Mouse (Mus musculus): Measurements from ENCODE around the gene Hhat. TPM values are rescaled to one million over a fixed set of nuclear protein-coding genes. Genes with fewer than 3 reads are reported as not detected.

The Hhat gene
- total and polyA plus RNA-seq, 3 experiments: 0.39 to 1.0 TPM; not detected in 1

DNA sequence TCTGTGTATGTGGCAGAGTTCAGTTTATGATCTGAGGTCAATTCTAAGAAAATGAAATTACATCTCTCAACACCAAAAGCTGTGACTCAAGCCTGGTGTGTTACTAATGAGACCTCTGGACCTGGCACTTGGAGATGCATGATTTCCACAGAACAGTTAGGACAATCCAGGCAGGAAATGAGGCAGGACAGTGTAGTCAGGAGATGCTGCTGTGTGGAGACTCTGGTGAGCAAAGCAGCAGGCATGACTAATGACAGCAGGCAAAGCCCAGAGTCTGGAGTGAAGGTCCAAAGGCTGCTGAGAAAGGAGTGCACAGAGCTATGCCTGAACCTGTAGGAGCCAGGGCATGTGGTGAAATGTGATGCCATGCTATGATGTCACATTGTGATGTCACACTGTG is 10.2 kb upstream of the Hhat start:
- Histone ChIP-seq H3K27ac (ENCODE audit: control insufficient read depth, low read depth, low read length) (no peak overlapping the region), H3K4me3 (ENCODE audit: control insufficient read depth in 1 of 2, insufficient read depth in 1 of 2, low read depth in 2 of 2, low read length in 2 of 2) (no peak overlapping the region), H3K36me3 (ENCODE audit: control insufficient read depth in 1 of 2, insufficient read depth in 2 of 2, low read length in 2 of 2) (no peaks in the 10 kb centered on the region; a peak in 1 of 4 replicates), H3K27me3 (ENCODE audit: control insufficient read depth in 1 of 2, insufficient read depth in 2 of 2, low read length in 2 of 2) (no peaks in the 10 kb centered on the region), H3K4me1 (ENCODE audit: control insufficient read depth in 1 of 2, insufficient read depth in 2 of 2, low read length in 2 of 2) (0 out of 4 replicates have a peak, but pooled peaks cover 0 to 2% of the 10 kb centered on the region in 2 experiments), H3K79me2 (ENCODE audit: control insufficient read depth, insufficient read depth, low read length, poor library complexity) (no peaks in the 10 kb centered on the region), H3K9me3 (replicated peaks; ENCODE audit: insufficient read depth, low read length) (no peaks in the 10 kb centered on the region), H3K9ac (ENCODE audit: control insufficient read depth, low read depth, low read length, poor library complexity, severe bottlenecking) (no peak overlapping the region)
- DNase-seq (ENCODE audit: low read depth, low spot score): no peak
- no peak for TF ChIP-seq USF2 (IDR thresholded peaks at IDR 0.05; ENCODE audit: borderline replicate concordance in 1 of 2, insufficient read depth in 1 of 2, low read depth in 1 of 2, low read length in 2 of 2)
- TF ChIP-seq JUND (IDR thresholded peaks at IDR 0.05; ENCODE audit: low read depth, low read length): no peak
- TF ChIP-seq E2F4 (IDR thresholded peaks at IDR 0.05; ENCODE audit: borderline replicate concordance, low read depth, low read length): no peak
- TF ChIP-seq TBP (IDR thresholded peaks at IDR 0.05; ENCODE audit: low read depth, low read length): no peak
- TF ChIP-seq POLR2AphosphoS2 (IDR thresholded peaks at IDR 0.05; ENCODE audit: low read length): no peak
- no peak for TF ChIP-seq NELFE (IDR thresholded peaks at IDR 0.05; ENCODE audit: low read depth, low read length)
- TF ChIP-seq UBTF (IDR thresholded peaks at IDR 0.05; ENCODE audit: borderline replicate concordance, insufficient read depth, low read depth, low read length): no peak
- TF ChIP-seq USF1 (IDR thresholded peaks at IDR 0.05; ENCODE audit: low read depth, low read length): no peak
- TF ChIP-seq MXI1 (IDR thresholded peaks at IDR 0.05; ENCODE audit: low read depth, low read length): no peak
- no peak for TF ChIP-seq NRF1 (IDR thresholded peaks at IDR 0.05; ENCODE audit: insufficient read depth, low read depth, low read length, poor library complexity, severe bottlenecking)
- TF ChIP-seq RAD21 (IDR thresholded peaks at IDR 0.05; ENCODE audit: low read depth, low read length): no peak
- no peak for TF ChIP-seq ELF1 (IDR thresholded peaks at IDR 0.05; ENCODE audit: low read depth, low read length)
- TF ChIP-seq ZKSCAN1 (IDR thresholded peaks at IDR 0.05; ENCODE audit: low read depth, low read length): no peak
- TF ChIP-seq SMC3 (IDR thresholded peaks at IDR 0.05; ENCODE audit: low read depth, low read length): no peak
- no peak for TF ChIP-seq MYC (IDR thresholded peaks at IDR 0.05; ENCODE audit: low read depth, low read length)
- no peak for TF ChIP-seq MYB (IDR thresholded peaks at IDR 0.05; ENCODE audit: low read depth, low read length)
- no peak for TF ChIP-seq MAX (IDR thresholded peaks at IDR 0.05; ENCODE audit: low read length)
- TF ChIP-seq RCOR1 (IDR thresholded peaks at IDR 0.05; ENCODE audit: low read depth, low read length): no peak
- no peak for TF ChIP-seq EP300 (IDR thresholded peaks at IDR 0.05; ENCODE audit: low read depth in 1 of 2, low read length in 2 of 2)
- no peak for TF ChIP-seq POLR2AphosphoS5 (IDR thresholded peaks at IDR 0.05; ENCODE audit: borderline replicate concordance, low read depth, low read length)

All from MEL (cell line).